Mouse (Mus musculus) CH12.LX (cell line): Measurements from ENCODE around the gene Gm867. TPM values are rescaled to one million over a fixed set of nuclear protein-coding genes. Genes with fewer than 3 reads are reported as not detected.
A peak's percentile ranks its signal among the peaks of the same experiment; 100 is the strongest.

Experiments used
- DNase-seq: peaks from one replicate; pipeline ENCODE4 v3.0.0-alpha.2; 2013; ENCODE audit errors: extremely low read depth
- H3K27ac ChIP-seq: 2 replicates; pipeline ENCODE4 v1.5.1; 2012; ENCODE audit warnings: low read depth, mild to moderate bottlenecking, control low read depth, moderate library complexity; ENCODE audit not compliant: insufficient read depth
- H3K27me3 ChIP-seq: replicated peaks from 2 replicates; pipeline ENCODE3; 2012; ENCODE audit warnings: inconsistent platforms
- H3K36me3 ChIP-seq, 2 experiments: replicated peaks in 1 of 2; 2 replicates each; pipeline versions ENCODE3 to v1.6.1; 2012; ENCODE audit warnings: inconsistent platforms in 1 of 2, low read length in 1 of 2, mild to moderate bottlenecking in 1 of 2, mixed read lengths in 1 of 2, moderate library complexity in 1 of 2; ENCODE audit not compliant: control insufficient read depth in 1 of 2, insufficient read depth in 1 of 2
- H3K4me1 ChIP-seq, 2 experiments: 2 replicates each; pipeline ENCODE4 v1.6.1; 2012; ENCODE audit warnings: inconsistent platforms in 1 of 2, moderate library complexity in 1 of 2; ENCODE audit not compliant: insufficient read depth in 2 of 2, control insufficient read depth in 1 of 2
- H3K4me2 ChIP-seq: 2 replicates; pipeline ENCODE4 v1.6.1; 2012; ENCODE audit warnings: low read depth, mild to moderate bottlenecking, control low read depth; ENCODE audit not compliant: poor library complexity, insufficient read depth, severe bottlenecking
- H3K4me3 ChIP-seq, 3 experiments: fragments of 150-350 bp in 1 of 3; sonication (generic) in 1 of 3; replicated peaks in 1 of 3; 2 replicates each; pipeline versions ENCODE3 to v1.5.1; 2011 to 2012; ENCODE audit warnings: low read depth in 2 of 3, low read length in 2 of 3, mild to moderate bottlenecking in 2 of 3, moderate library complexity in 2 of 3, control low read depth in 1 of 3, improper control_type of control experiment in 1 of 3, inconsistent platforms in 1 of 3, mixed read lengths in 1 of 3; ENCODE audit not compliant: poor library complexity in 1 of 3
- H3K79me2 ChIP-seq: replicated peaks from 2 replicates; pipeline ENCODE4 v1.6.1; 2012; ENCODE audit warnings: mild to moderate bottlenecking, moderate library complexity; ENCODE audit not compliant: control insufficient read depth, poor library complexity, insufficient read depth, severe bottlenecking; ENCODE audit errors: extremely low read depth
- H3K9ac ChIP-seq: 2 replicates; pipeline ENCODE4 v1.6.1; 2012; ENCODE audit warnings: low read depth, mild to moderate bottlenecking, control low read depth, moderate library complexity; ENCODE audit not compliant: insufficient read depth
- H3K9me3 ChIP-seq: replicated peaks from 2 replicates; pipeline ENCODE3; 2012; ENCODE audit warnings: low read length, inconsistent platforms, mixed read lengths
- CHD2 ChIP-seq: IDR thresholded peaks from 2 replicates; pipeline ENCODE4 v1.6.1; 2011; ENCODE audit warnings: low read length, improper control_type of control experiment
- CTCF ChIP-seq, 2 experiments: IDR thresholded peaks in 1 of 2; conservative IDR thresholded peaks in 1 of 2; 2 replicates each; pipeline ENCODE4 v1.5.1; 2011 to 2012; ENCODE audit warnings: low read depth in 2 of 2, low read length in 2 of 2, improper control_type of control experiment in 1 of 2, inconsistent platforms in 1 of 2, mild to moderate bottlenecking in 1 of 2, moderate library complexity in 1 of 2
- E2F4 ChIP-seq: IDR thresholded peaks from 2 replicates; pipeline ENCODE4 v1.6.1; 2011; ENCODE audit warnings: low read depth, low read length, improper control_type of control experiment; ENCODE audit not compliant: insufficient replicate concordance
- ELF1 ChIP-seq: IDR thresholded peaks from 2 replicates; pipeline ENCODE4 v1.6.1; 2014; ENCODE audit warnings: low read depth, mild to moderate bottlenecking, inconsistent platforms, low read length, improper control_type of control experiment
- EP300 ChIP-seq: IDR thresholded peaks from 2 replicates; pipeline ENCODE4 v1.6.1; 2011; ENCODE audit warnings: low read length, improper control_type of control experiment
- ETS1 ChIP-seq: conservative IDR thresholded peaks from 2 replicates; pipeline ENCODE4 v1.6.1; 2012; ENCODE audit warnings: low read depth, mild to moderate bottlenecking, inconsistent platforms, low read length, improper control_type of control experiment, moderate library complexity
- GABPA ChIP-seq: IDR thresholded peaks from 2 replicates; pipeline ENCODE4 v1.6.1; 2012; ENCODE audit warnings: low read depth, low read length, improper control_type of control experiment, inconsistent platforms; ENCODE audit not compliant: insufficient replicate concordance
- HCFC1 ChIP-seq: IDR thresholded peaks from 2 replicates; pipeline ENCODE4 v1.6.1; 2012; ENCODE audit warnings: low read depth, mild to moderate bottlenecking, inconsistent platforms, low read length, improper control_type of control experiment
- IRF4 ChIP-seq: IDR thresholded peaks from 2 replicates; pipeline ENCODE4 v1.6.1; 2014; ENCODE audit warnings: low read depth, mild to moderate bottlenecking, inconsistent platforms, low read length, improper control_type of control experiment
- JUND ChIP-seq: conservative IDR thresholded peaks from 2 replicates; pipeline ENCODE4 v1.6.1; 2011; ENCODE audit warnings: low read depth, low read length, improper control_type of control experiment
- KAT2A ChIP-seq: IDR thresholded peaks from 2 replicates; pipeline ENCODE4 v1.6.1; 2012; ENCODE audit warnings: low read length, improper control_type of control experiment, inconsistent platforms; ENCODE audit not compliant: insufficient replicate concordance
- MAFK ChIP-seq: IDR thresholded peaks from 2 replicates; pipeline ENCODE4 v1.6.1; 2011; ENCODE audit warnings: low read length, improper control_type of control experiment; ENCODE audit not compliant: insufficient replicate concordance
- MAX ChIP-seq: IDR thresholded peaks from 2 replicates; pipeline ENCODE4 v1.6.1; 2011; ENCODE audit warnings: low read length, improper control_type of control experiment
- MAZ ChIP-seq: IDR thresholded peaks from 2 replicates; pipeline ENCODE4 v1.6.1; 2012; ENCODE audit warnings: low read depth, mild to moderate bottlenecking, inconsistent platforms, low read length, improper control_type of control experiment, moderate library complexity
- MEF2A ChIP-seq: IDR thresholded peaks from 2 replicates; pipeline ENCODE4 v1.6.1; 2014; ENCODE audit warnings: low read depth, mild to moderate bottlenecking, inconsistent platforms, low read length, improper control_type of control experiment, borderline replicate concordance
- MXI1 ChIP-seq: IDR thresholded peaks from 2 replicates; pipeline ENCODE4 v1.6.1; 2011; ENCODE audit warnings: mild to moderate bottlenecking, low read depth, low read length, improper control_type of control experiment
- MYC ChIP-seq: IDR thresholded peaks from 2 replicates; pipeline ENCODE4 v1.6.1; 2011; ENCODE audit warnings: low read depth, mild to moderate bottlenecking, improper control_type of control experiment, low read length
- NELFE ChIP-seq: IDR thresholded peaks from 2 replicates; pipeline ENCODE4 v1.6.1; 2011; ENCODE audit warnings: low read depth, low read length, improper control_type of control experiment
- NRF1 ChIP-seq: IDR thresholded peaks from 2 replicates; pipeline ENCODE4 v1.6.1; 2014; ENCODE audit warnings: low read depth, mild to moderate bottlenecking, inconsistent platforms, low read length, improper control_type of control experiment, moderate library complexity
- PAX5 ChIP-seq: IDR thresholded peaks from 2 replicates; pipeline ENCODE4 v1.6.1; 2012; ENCODE audit warnings: low read length, inconsistent platforms, mixed read lengths
- POLR2A ChIP-seq: IDR thresholded peaks from 2 replicates; pipeline ENCODE4 v1.6.1; 2011; ENCODE audit warnings: low read depth, mild to moderate bottlenecking, improper control_type of control experiment, low read length
- POLR2AphosphoS2 ChIP-seq: IDR thresholded peaks from 2 replicates; pipeline ENCODE4 v1.6.1; 2011; ENCODE audit warnings: low read depth, low read length, improper control_type of control experiment
- RAD21 ChIP-seq: IDR thresholded peaks from 2 replicates; pipeline ENCODE4 v1.6.1; 2011; ENCODE audit warnings: low read depth, mild to moderate bottlenecking, low read length, improper control_type of control experiment, moderate library complexity
- RCOR1 ChIP-seq: conservative IDR thresholded peaks from 2 replicates; pipeline ENCODE4 v1.6.1; 2012; ENCODE audit warnings: low read depth, mild to moderate bottlenecking, inconsistent platforms, low read length, improper control_type of control experiment
- SIN3A ChIP-seq: IDR thresholded peaks from 2 replicates; pipeline ENCODE4 v1.6.1; 2012; ENCODE audit warnings: low read length, improper control_type of control experiment, inconsistent platforms
- SMC3 ChIP-seq: IDR thresholded peaks from 2 replicates; pipeline ENCODE4 v1.6.1; 2011; ENCODE audit warnings: low read depth, low read length, improper control_type of control experiment
- TBP ChIP-seq: conservative IDR thresholded peaks from 2 replicates; pipeline ENCODE4 v1.6.1; 2011; ENCODE audit warnings: low read depth, low read length, improper control_type of control experiment
- TCF12 ChIP-seq: IDR thresholded peaks from 2 replicates; pipeline ENCODE4 v1.6.1; 2014; ENCODE audit warnings: low read depth, mild to moderate bottlenecking, inconsistent platforms, low read length, improper control_type of control experiment
- USF1 ChIP-seq: IDR thresholded peaks from 2 replicates; pipeline ENCODE4 v1.6.1; 2014; ENCODE audit warnings: low read depth, mild to moderate bottlenecking, inconsistent platforms, low read length, improper control_type of control experiment
- USF2 ChIP-seq: conservative IDR thresholded peaks from 2 replicates; pipeline ENCODE4 v1.6.1; 2011; ENCODE audit warnings: low read depth, low read length, improper control_type of control experiment
- ZKSCAN1 ChIP-seq: IDR thresholded peaks from 2 replicates; pipeline ENCODE4 v1.6.1; 2012; ENCODE audit warnings: low read depth, inconsistent platforms, low read length, improper control_type of control experiment, borderline replicate concordance
- ZMIZ1 ChIP-seq: IDR thresholded peaks from 2 replicates; pipeline ENCODE4 v1.6.1; 2012; ENCODE audit warnings: low read depth, mild to moderate bottlenecking, inconsistent platforms, low read length, improper control_type of control experiment
- ZNF384 ChIP-seq: IDR thresholded peaks from 2 replicates; pipeline ENCODE4 v1.6.1; 2012; ENCODE audit warnings: low read depth, low read length, improper control_type of control experiment, inconsistent platforms
- dilution Hi-C: fragments of 300-500 bp; cut with MboI; formaldehyde crosslinking; loops from 2 replicates; pipeline ENCODE4 v1.14.3; 2020; ENCODE audit warnings: low sequenced_read_pairs; ENCODE audit not compliant: extremely low pct_unique_long_range_greater_than_20kb, extremely low pct_ligation_motif_present
- in situ Hi-C: fragments of 300-500 bp; cut with MboI; formaldehyde crosslinking; loops from 3 replicates; pipeline ENCODE4 v1.14.3; 2019; ENCODE audit warnings: low sequenced_read_pairs, low pct_ligation_motif_present, low pct_unique_long_range_greater_than_20kb, mixed read lengths
- polyA plus RNA-seq: library from polyadenylated mRNA; unstranded; fragments of >175 nt; gene quantifications from 2 replicates; pipeline ENCODE4 v1.2.1, GENCODE M21; 2012; ENCODE audit warnings: low read depth; ENCODE audit not compliant: insufficient read length
- total RNA-seq, 2 experiments: library from RNA; depleted of rRNA; stranded (reverse); fragments of 300-350 nt in 1 of 2; fragments of >200 nt in 1 of 2; gene quantifications; 2 replicates each; pipeline ENCODE4 v1.2.3; 2012 to 2014

Gm867 gene
- total and polyA plus RNA-seq, 3 experiments, result 0.42 to 3.5 TPM; not detected in 1

DNA sequence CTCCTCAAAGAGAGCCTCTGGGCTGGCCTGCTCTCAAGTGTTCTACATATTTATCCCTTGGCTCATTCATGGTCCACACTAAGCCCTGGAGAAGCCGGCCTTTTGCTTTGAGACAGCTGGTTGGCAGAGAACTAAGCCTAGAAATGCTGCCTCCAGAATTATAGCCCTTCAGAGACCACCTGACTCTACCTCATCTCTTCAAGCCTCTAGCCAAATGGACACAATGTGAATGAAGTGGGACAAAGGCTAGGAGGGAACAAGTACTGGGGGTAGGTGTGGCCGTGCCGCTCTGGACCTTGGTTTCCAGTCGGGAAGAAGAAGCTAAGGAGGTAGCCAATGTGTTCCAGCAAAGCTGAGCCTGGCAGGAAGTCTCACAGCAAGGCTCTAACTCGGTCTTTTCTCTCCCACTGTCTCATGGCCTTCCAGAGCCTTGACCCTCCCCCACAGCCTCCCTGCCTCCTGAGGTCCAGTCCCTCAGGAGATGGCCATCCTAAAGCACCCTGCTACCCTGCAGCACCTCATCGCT lies 42.4 kb downstream of the Gm867 start:
- peaks cover 35 to 89% of the 10 kb centered on the region in 2 experiments for H3K36me3 ChIP-seq

DNA sequence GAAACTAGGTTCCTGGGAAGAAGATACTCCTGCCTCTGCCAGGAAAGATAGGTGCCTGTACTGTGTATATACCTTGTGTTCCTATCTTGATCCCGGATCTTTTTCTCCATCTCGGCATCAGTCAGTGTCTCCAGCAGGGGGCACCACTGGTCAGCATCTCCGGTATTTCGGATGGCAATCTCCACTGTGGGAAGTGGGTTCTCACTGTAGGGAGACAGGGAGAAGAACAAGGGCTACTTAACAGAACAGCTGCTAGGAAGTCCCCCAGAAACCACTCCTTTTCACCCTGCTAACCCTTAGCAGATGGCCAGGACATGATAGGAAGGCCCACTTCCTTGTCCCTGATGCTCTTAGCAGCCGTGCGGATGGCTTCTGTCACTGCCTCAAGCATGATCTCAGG lies 43.1 kb downstream of the Gm867 start:
- dilution Hi-C loops (no loop called here), in situ Hi-C loops (loop anchor here (5.0 kb wide), 1 partner anchor 40 kb away; the partner anchor contains the start of gene Mmp11)
- TF ChIP-seq E2F4 (no peak), MAX (no peak), CHD2 (no peak), USF2 (no peak), EP300 (no peak), ZMIZ1 (no peak), HCFC1 (no peak), MAFK (no peak), RAD21 (peak; percentile 41), GABPA (no peak), IRF4 (no peak), KAT2A (no peak), SMC3 (peak; percentile 59), USF1 (no peak), ZNF384 (no peak), MAZ (no peak), ZKSCAN1 (no peak), JUND (no peak), TBP (no peak), MYC (no peak), NELFE (no peak), ETS1 (no peak), TCF12 (no peak), MEF2A (no peak), NRF1 (no peak), RCOR1 (no peak), CTCF (conservative IDR thresholded peaks at IDR 0.05 in 1 of 2, IDR thresholded peaks at IDR 0.05 in 1 of 2; ENCODE audit: low read depth in 2 of 2, low read length in 2 of 2) (peak; percentile 67 to 69), POLR2A (0 out of 2 replicates have a peak, but pooled peaks have one; percentile 15), PAX5 (no peak), SIN3A (no peak), ELF1 (no peak)
- Histone ChIP-seq H3K9ac (no peak overlapping the region), H3K4me1 (peaks cover 33 to 67% of the 10 kb centered on the region in 2 experiments), H3K4me2 (no peak overlapping the region), H3K27me3 (no peaks in the 10 kb centered on the region), H3K79me2 (no peaks in the 10 kb centered on the region; the same call in 1 of the 2 replicates), H3K4me3 (no peak overlapping the region), H3K36me3 (peaks cover 27 to 81% of the 10 kb centered on the region in 2 experiments), H3K9me3 (no peaks in the 10 kb centered on the region), H3K27ac (peak overlapping the region; percentile 99; the same call in 1 of the 2 replicates)
- peak; percentile 52 for DNase-seq

More for the DNA sequence above, 42.4 kb downstream of the Gm867 start:
- H3K27ac ChIP-seq, result no peak overlapping the region; the same call in 1 of the 2 replicates
- dilution Hi-C loops, result no loop called here
- no peaks in the 10 kb centered on the region for H3K9me3 ChIP-seq
- DNase-seq, result no peak
- no peaks in the 10 kb centered on the region; the same call in 1 of the 2 replicates for H3K79me2 ChIP-seq
- no peak overlapping the region for H3K4me3 ChIP-seq
- TF ChIP-seq POLR2AphosphoS2 (peak; percentile 32; the same call in 1 of the 2 replicates), MXI1 (no peak)
- in situ Hi-C loops, result loop anchor here (5.0 kb wide), 1 partner anchor 39 kb away; the partner anchor contains the start of gene Mmp11
- H3K27me3 ChIP-seq, result no peaks in the 10 kb centered on the region
- H3K4me1 ChIP-seq, result peaks cover 33 to 62% of the 10 kb centered on the region in 2 experiments
- no peak overlapping the region for H3K4me2 ChIP-seq
- no peak overlapping the region for H3K9ac ChIP-seq
